In the genomic region with DNA sequence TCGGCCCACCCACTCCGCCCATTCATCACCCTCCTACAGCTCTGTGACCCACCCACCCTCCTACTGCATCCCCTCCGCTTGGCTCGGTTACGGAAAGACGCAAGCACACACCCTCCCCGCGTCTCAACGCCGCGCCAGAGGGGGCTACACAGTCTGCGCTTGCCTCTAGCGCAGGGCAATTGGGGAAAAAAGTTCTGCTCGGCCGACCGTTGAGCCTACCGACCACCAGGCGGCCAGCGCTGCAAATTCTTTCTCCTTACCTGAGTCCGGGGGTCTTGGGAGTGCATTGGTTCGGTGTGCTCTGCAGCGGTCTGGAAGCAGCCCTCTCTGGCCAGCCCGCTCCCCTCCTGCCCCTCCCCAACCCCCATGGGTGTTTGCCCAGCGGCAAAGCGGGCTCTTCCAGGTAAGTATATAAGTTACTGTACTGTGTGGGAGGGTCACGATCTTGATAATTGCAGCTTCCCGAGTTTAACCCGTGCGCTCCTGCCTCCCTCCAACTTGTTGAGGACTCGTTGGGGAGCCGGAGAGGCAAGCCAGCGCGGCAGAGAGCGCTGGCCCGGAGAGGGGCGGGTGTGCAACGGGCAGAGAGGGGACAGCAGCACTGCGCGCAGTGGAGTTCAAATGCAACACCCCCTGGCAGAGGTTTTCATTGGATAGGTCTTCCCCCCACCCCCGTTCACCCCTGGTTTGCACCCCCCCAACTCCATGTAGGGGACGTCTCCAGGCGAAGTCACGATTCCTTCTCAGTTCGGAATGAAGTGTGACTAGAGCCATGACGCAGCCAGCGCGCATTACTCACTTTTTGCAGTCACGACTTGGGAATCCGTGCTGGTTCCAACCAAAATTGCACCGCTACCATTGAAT, we compare ENCODE assay signal across 8 mouse cellular contexts.
DNase-seq lines count a peak whose midpoint lies in the region; ATAC-seq and TF ChIP-seq lines count a peak whose summit lies in the region.

No protein-coding gene starts in this region.

- no peak overlapping the region for H3K27ac ChIP-seq in lung, embryonic 14.5 days (ENCODE audit: low read depth)
- no peak overlapping the region for H3K27ac ChIP-seq in hindbrain, embryonic 14.5 days
- no peak overlapping the region for H3K27ac ChIP-seq in neural tube, embryonic 15.5 days (replicated peaks)

- H3K4me3 ChIP-seq in lung, embryonic 14.5 days (ENCODE audit: low read depth, low read length), result peak overlapping the region; percentile 11; the same call in 1 of the 2 replicates
- H3K4me3 ChIP-seq in hindbrain, embryonic 14.5 days (replicated peaks; ENCODE audit: low read length), result peak overlapping the region; percentile 48
- peak overlapping the region; percentile 52 for H3K4me3 ChIP-seq in neural tube, embryonic 15.5 days (replicated peaks)

- no peak for ATAC-seq in lung, embryonic 14.5 days (ENCODE audit: insufficient read depth)
- no peak for ATAC-seq in hindbrain, embryonic 14.5 days (ENCODE audit: low FRiP score)
- ATAC-seq in neural tube, embryonic 15.5 days (ENCODE audit: low FRiP score), result no peak

- no peaks in the 10 kb centered on the region; the same call in 1 of the 2 replicates for H3K4me1 ChIP-seq in lung, embryonic 14.5 days (ENCODE audit: insufficient read depth)
- H3K4me1 ChIP-seq in hindbrain, embryonic 14.5 days (replicated peaks; ENCODE audit: control insufficient read depth, insufficient read depth, low read length), result peaks cover 40% of the 10 kb centered on the region; the same call in 1 of the 2 replicates
- H3K4me1 ChIP-seq in neural tube, embryonic 15.5 days, result peaks cover 80% of the 10 kb centered on the region

- no peaks in the 10 kb centered on the region for H3K9me3 ChIP-seq in lung, embryonic 14.5 days (ENCODE audit: low read depth, low read length)
- H3K9me3 ChIP-seq in hindbrain, embryonic 14.5 days (ENCODE audit: control insufficient read depth, low read length), result no peaks in the 10 kb centered on the region
- H3K9me3 ChIP-seq in neural tube, embryonic 15.5 days (replicated peaks), result no peaks in the 10 kb centered on the region

- peak overlapping the region; percentile 43 for H3K4me2 ChIP-seq in lung, embryonic 14.5 days
- peak overlapping the region; percentile 82 for H3K4me2 ChIP-seq in hindbrain, embryonic 14.5 days (replicated peaks)
- H3K4me2 ChIP-seq in neural tube, embryonic 15.5 days, result peak overlapping the region; percentile 92

- DNase-seq in adrenal gland, postnatal 36 days, result peak; percentile 55 to 63
- no peak for DNase-seq in adrenal gland, adult 8-10 months
- peak; percentile 23 for DNase-seq in lung, embryonic 14.5 days
- no peak for DNase-seq in lung, adult 18-20 months
- no peak for DNase-seq in hindbrain, embryonic 14.5 days (ENCODE audit: low spot score)
- DNase-seq in testis, postnatal 14 days (ENCODE audit: low spot score), result no peak
- no peak for DNase-seq in layer of hippocampus, adult 8-10 months (ENCODE audit: low spot score in 2 of 2)

- peaks cover 100% of the 10 kb centered on the region for H3K27me3 ChIP-seq in lung, embryonic 14.5 days (ENCODE audit: insufficient read depth, low read length)
- peaks cover 67% of the 10 kb centered on the region for H3K27me3 ChIP-seq in hindbrain, embryonic 14.5 days (ENCODE audit: control insufficient read depth, insufficient read depth, low read length)
- H3K27me3 ChIP-seq in neural tube, embryonic 15.5 days (replicated peaks), result peaks cover 61% of the 10 kb centered on the region

- TF ChIP-seq CTCF in lung, embryonic 14.5 days (IDR thresholded peaks at IDR 0.05; ENCODE audit: low read depth), result no peak

- under 1% methylated on average over 50 of the region's 50 CpGs for WGBS in lung, embryonic 14.5 days
- under 1% methylated on average over 50 of the region's 50 CpGs for WGBS in hindbrain, embryonic 14.5 days
- WGBS in neural tube, embryonic 15.5 days, result under 1% methylated on average over 50 of the region's 50 CpGs

- no peak overlapping the region for H3K9ac ChIP-seq in lung, embryonic 14.5 days
- H3K9ac ChIP-seq in hindbrain, embryonic 14.5 days, result 0 out of 2 replicates have a peak overlapping the region, but pooled peaks have one; percentile 32
- H3K9ac ChIP-seq in neural tube, embryonic 15.5 days (replicated peaks), result peak overlapping the region; percentile 32

- no peaks in the 10 kb centered on the region for H3K36me3 ChIP-seq in lung, embryonic 14.5 days (ENCODE audit: insufficient read depth)
- H3K36me3 ChIP-seq in hindbrain, embryonic 14.5 days (replicated peaks; ENCODE audit: control insufficient read depth, insufficient read depth), result no peaks in the 10 kb centered on the region
- H3K36me3 ChIP-seq in neural tube, embryonic 15.5 days, result no peaks in the 10 kb centered on the region

Comparison
In these comparisons a context has a peak if more than half of its experiments do, and no peak if none do; other contexts are left out.
1. DNase-seq: peak in adrenal gland, postnatal 36 days (2 of 2) and lung, embryonic 14.5 days (single experiment); none in adrenal gland, adult 8-10 months (single experiment), lung, adult 18-20 months (0 of 2), hindbrain, embryonic 14.5 days (single experiment), testis, postnatal 14 days (single experiment) and layer of hippocampus, adult 8-10 months (0 of 2).
2. Peak in every context shown above with its lines, with median percentiles within 50 percentile points of each other: H3K4me2 ChIP-seq and H3K4me3 ChIP-seq.